Mouse (Mus musculus) cerebellum, adult 11 months (tissue): ENCODE measurements at regions not wholly inside any gene's neighbourhood (a gene's known extent, or its start where the extent isn't known, plus 50 kb on each side); places are given as distances from the start of the nearest gene placed in this dataset.

ENCODE experiments used
- DNase-seq: peaks from one replicate; pipeline ENCODE4 v3.0.0; 2022

GRCm38 (mm10) chr16:9264554-9265145, 434.8 kb downstream of the 1810013L24Rik start:
- DNase-seq = no peak

GRCm38 (mm10) chr16:9267204-9267603, 437.3 kb downstream of the 1810013L24Rik start:
- DNase-seq = no peak

GRCm38 (mm10) chr16:9270099-9270498, 440.2 kb downstream of the 1810013L24Rik start:
- no peak for DNase-seq

GRCm38 (mm10) chr16:9270671-9271070, 440.8 kb downstream of the 1810013L24Rik start:
- no peak for DNase-seq

GRCm38 (mm10) chr16:9273751-9274300, 443.9 kb downstream of the 1810013L24Rik start:
- no peak for DNase-seq

- DNase-seq = no peak
These were observed 444.7 kb downstream of the 1810013L24Rik start for GRCm38 (mm10) chr16:9274583-9275100.

GRCm38 (mm10) chr16:9275426-9275825, 445.5 kb downstream of the 1810013L24Rik start:
- DNase-seq = no peak

- no peak for DNase-seq
These were observed 447.2 kb downstream of the 1810013L24Rik start for GRCm38 (mm10) chr16:9277064-9277463.

GRCm38 (mm10) chr16:9279726-9280125, 449.8 kb downstream of the 1810013L24Rik start:
- DNase-seq = no peak

GRCm38 (mm10) chr16:9280431-9280830, 450.5 kb downstream of the 1810013L24Rik start:
- DNase-seq = no peak

- DNase-seq = no peak
These were observed 451.0 kb downstream of the 1810013L24Rik start for GRCm38 (mm10) chr16:9280931-9281330.

GRCm38 (mm10) chr16:9284423-9284822, 454.5 kb downstream of the 1810013L24Rik start:
- no peak for DNase-seq

- no peak for DNase-seq
These were observed 456.0 kb downstream of the 1810013L24Rik start for GRCm38 (mm10) chr16:9285921-9286320.

GRCm38 (mm10) chr16:9287557-9287956, 457.7 kb downstream of the 1810013L24Rik start:
- no peak for DNase-seq

GRCm38 (mm10) chr16:9291356-9292020, 461.6 kb downstream of the 1810013L24Rik start:
- no peak for DNase-seq

- DNase-seq = no peak
These were observed 473.2 kb downstream of the 1810013L24Rik start for GRCm38 (mm10) chr16:9303134-9303533.

GRCm38 (mm10) chr16:9304079-9304478, 474.2 kb downstream of the 1810013L24Rik start:
- DNase-seq = no peak

- DNase-seq = no peak
These were observed 480.8 kb downstream of the 1810013L24Rik start for GRCm38 (mm10) chr16:9310744-9311143.

GRCm38 (mm10) chr16:9335626-9336025, 505.7 kb downstream of the 1810013L24Rik start:
- DNase-seq = no peak

- no peak for DNase-seq
These were observed 506.2 kb downstream of the 1810013L24Rik start for GRCm38 (mm10) chr16:9336063-9336462.

GRCm38 (mm10) chr16:9339456-9339855, 509.6 kb downstream of the 1810013L24Rik start:
- no peak for DNase-seq

GRCm38 (mm10) chr16:9341245-9341644, 511.3 kb downstream of the 1810013L24Rik start:
- no peak for DNase-seq

- DNase-seq = no peak
These were observed 523.9 kb downstream of the 1810013L24Rik start for GRCm38 (mm10) chr16:9353811-9354210.
